Mouse (Mus musculus): ENCODE measurements around the gene Gpt2. TPM values are rescaled to one million over a fixed set of nuclear protein-coding genes. Genes with fewer than 3 reads are reported as not detected.

The Gpt2 gene
- total and polyA plus RNA-seq, 3 experiments: 0.49 TPM; not detected in 2

DNA sequence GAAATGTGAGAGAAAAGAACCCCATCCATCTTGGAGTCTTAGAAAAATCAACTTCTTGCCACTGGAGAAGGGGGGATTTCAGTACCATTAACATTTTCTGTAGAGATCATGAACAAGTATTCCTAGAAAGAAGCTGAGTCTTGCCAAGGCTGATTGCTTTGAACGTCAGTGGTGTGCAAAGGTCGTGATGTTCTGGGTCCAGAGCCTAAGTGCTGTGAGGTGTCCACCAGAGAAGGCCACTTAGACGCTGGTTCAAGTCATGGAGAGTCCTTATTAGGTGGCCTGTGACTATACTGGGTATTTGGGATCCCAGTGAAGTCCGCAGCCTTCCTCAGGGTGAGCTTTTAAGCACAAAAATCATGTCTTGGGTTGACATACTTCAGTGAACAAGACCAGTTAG, 26.3 kb upstream of the Gpt2 start:
- Histone ChIP-seq H3K4me3 (ENCODE audit: low read depth, low read length) (no peak overlapping the region), H3K27me3 (ENCODE audit: insufficient read depth, low read length) (peaks cover 29% of the 10 kb centered on the region), H3K4me1 (ENCODE audit: insufficient read depth, low read depth, low read length) (peaks cover 3% of the 10 kb centered on the region; the same call in 1 of the 2 replicates), H3K9me3 (replicated peaks) (no peaks in the 10 kb centered on the region), H3K36me3 (replicated peaks) (no peaks in the 10 kb centered on the region)
- TF ChIP-seq GATA2 (IDR thresholded peaks at IDR 0.05; ENCODE audit: borderline replicate concordance, low read depth, low read length) (no peak), TAL1 (conservative IDR thresholded peaks at IDR 0.05; ENCODE audit: low read depth, low read length) (no peak), CTCF (IDR thresholded peaks at IDR 0.05; ENCODE audit: low read depth, low read length) (no peak), POLR2AphosphoS5 (IDR thresholded peaks at IDR 0.05; ENCODE audit: insufficient replicate concordance, low read depth, low read length) (no peak), GATA1 (IDR thresholded peaks at IDR 0.05; ENCODE audit: borderline replicate concordance, low read length) (no peak)
- no peak for ATAC-seq (ENCODE audit: extremely low read depth, insufficient number of reproducible peaks, low FRiP score, poor library complexity, severe bottlenecking)
- no peak for DNase-seq (ENCODE audit: low spot score)

DNA sequence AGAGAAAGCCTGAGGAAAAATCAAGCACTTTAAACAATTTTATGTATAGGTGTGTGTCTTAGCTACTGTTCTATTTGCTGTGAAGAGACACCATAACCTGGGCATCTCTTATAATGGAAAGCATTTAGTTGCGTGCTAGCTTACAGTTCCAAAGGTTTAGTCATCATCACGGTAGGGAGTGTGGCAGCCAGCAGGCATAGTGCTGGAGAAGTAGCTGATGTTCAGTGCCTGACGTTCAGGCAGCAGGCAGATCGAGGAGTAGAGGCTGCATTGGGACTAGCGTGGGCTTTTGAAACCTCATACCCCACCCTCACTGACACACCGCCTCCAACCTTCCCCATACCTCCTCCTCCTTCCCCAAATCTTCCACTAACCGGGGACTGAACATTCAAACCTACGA, 21.6 kb upstream of the Gpt2 start:
- ATAC-seq (ENCODE audit: extremely low read depth, insufficient number of reproducible peaks, low FRiP score, poor library complexity, severe bottlenecking): no peak
- Histone ChIP-seq H3K4me1 (ENCODE audit: insufficient read depth, low read depth, low read length) (0 out of 2 replicates have a peak, but pooled peaks cover 3% of the 10 kb centered on the region), H3K36me3 (replicated peaks) (no peaks in the 10 kb centered on the region)

DNA sequence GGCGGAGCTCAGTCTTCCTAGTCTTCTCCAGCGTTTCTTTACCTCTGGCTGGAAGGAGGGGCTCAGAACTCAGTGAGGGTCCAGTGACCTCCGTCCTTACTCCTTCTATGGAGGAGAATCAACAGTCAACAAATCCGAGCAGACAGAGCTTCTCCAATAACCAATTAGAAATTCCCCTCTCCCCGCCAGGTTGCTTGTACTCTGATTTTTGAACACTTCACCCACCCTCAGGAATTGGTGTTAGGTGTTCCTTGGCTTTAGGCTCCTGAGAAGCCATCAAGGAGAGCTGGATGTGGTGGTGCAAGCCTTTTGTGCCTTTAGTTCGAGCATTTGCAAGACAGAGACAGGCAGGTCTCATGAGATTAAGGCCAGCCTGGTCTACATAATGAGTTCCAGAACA, 19.6 kb upstream of the Gpt2 start:
- H3K36me3 ChIP-seq (replicated peaks): no peaks in the 10 kb centered on the region
- ATAC-seq (ENCODE audit: extremely low read depth, insufficient number of reproducible peaks, low FRiP score, poor library complexity, severe bottlenecking) (no peak), DNase-seq (ENCODE audit: low spot score) (no peak)
- H3K27me3 ChIP-seq (ENCODE audit: insufficient read depth, low read length): peaks cover 23% of the 10 kb centered on the region
- TF ChIP-seq GATA1 (IDR thresholded peaks at IDR 0.05; ENCODE audit: borderline replicate concordance, low read length): no peak
- TF ChIP-seq TAL1 (conservative IDR thresholded peaks at IDR 0.05; ENCODE audit: low read depth, low read length): no peak
- no peak for TF ChIP-seq GATA2 (IDR thresholded peaks at IDR 0.05; ENCODE audit: borderline replicate concordance, low read depth, low read length)
- H3K4me3 ChIP-seq (ENCODE audit: low read depth, low read length): no peak overlapping the region
- no peaks in the 10 kb centered on the region for H3K9me3 ChIP-seq (replicated peaks)
- H3K4me1 ChIP-seq (ENCODE audit: insufficient read depth, low read depth, low read length): 0 out of 2 replicates have a peak, but pooled peaks cover 3% of the 10 kb centered on the region

More for the DNA sequence above, 21.6 kb upstream of the Gpt2 start:
- TF ChIP-seq GATA2 (IDR thresholded peaks at IDR 0.05; ENCODE audit: borderline replicate concordance, low read depth, low read length) (no peak), POLR2AphosphoS5 (IDR thresholded peaks at IDR 0.05; ENCODE audit: insufficient replicate concordance, low read depth, low read length) (no peak), TAL1 (conservative IDR thresholded peaks at IDR 0.05; ENCODE audit: low read depth, low read length) (no peak), CTCF (IDR thresholded peaks at IDR 0.05; ENCODE audit: low read depth, low read length) (no peak), GATA1 (IDR thresholded peaks at IDR 0.05; ENCODE audit: borderline replicate concordance, low read length) (no peak)
- Histone ChIP-seq H3K27me3 (ENCODE audit: insufficient read depth, low read length) (peaks cover 29% of the 10 kb centered on the region), H3K4me3 (ENCODE audit: low read depth, low read length) (no peak overlapping the region), H3K9me3 (replicated peaks) (no peaks in the 10 kb centered on the region)
- DNase-seq (ENCODE audit: low spot score): no peak

DNA sequence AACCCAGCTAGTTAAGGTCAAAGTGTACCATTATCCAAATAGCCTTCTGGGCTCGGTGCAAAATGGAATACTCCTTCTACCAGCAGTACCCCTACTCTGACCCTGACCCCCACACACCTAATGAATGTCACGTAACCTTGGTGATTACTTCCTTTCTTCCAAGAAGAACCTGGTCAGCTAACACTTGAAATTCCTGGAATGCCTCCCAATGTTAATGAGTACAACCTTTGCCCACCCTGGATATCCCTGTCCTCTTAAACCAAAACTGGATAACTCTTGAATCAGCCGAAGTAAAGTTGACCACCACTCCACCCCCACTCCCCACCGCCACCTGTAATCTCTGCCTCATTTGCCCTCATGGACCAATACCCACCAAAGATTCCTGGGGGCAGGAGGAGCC, 19.1 kb upstream of the Gpt2 start:
- no peaks in the 10 kb centered on the region for H3K9me3 ChIP-seq (replicated peaks)
- ATAC-seq (ENCODE audit: extremely low read depth, insufficient number of reproducible peaks, low FRiP score, poor library complexity, severe bottlenecking): no peak

DNA sequence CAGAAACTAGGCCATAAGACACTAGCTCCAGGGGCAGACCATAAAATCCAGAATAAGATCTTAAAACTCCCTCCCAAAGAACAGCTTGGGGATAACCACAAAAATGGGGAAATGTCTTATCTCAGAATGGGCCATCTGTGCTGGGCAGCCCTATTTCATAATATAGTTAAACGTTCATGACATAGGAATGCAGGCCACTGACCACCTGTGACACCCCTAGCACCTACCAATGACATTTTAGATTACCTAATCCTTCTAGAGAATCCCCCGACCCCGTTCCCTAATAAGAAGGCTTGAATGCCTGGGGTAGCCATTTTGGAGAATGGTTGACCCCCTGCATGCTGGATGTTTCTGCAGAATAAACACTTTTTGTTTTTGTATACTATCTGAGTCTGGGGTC, 17.5 kb upstream of the Gpt2 start:
- ATAC-seq (ENCODE audit: extremely low read depth, insufficient number of reproducible peaks, low FRiP score, poor library complexity, severe bottlenecking): no peak
- Histone ChIP-seq H3K4me3 (ENCODE audit: low read depth, low read length) (no peak overlapping the region), H3K36me3 (replicated peaks) (no peaks in the 10 kb centered on the region), H3K27me3 (ENCODE audit: insufficient read depth, low read length) (peaks cover 16% of the 10 kb centered on the region), H3K9me3 (replicated peaks) (no peaks in the 10 kb centered on the region), H3K4me1 (ENCODE audit: insufficient read depth, low read depth, low read length) (0 out of 2 replicates have a peak, but pooled peaks cover 3% of the 10 kb centered on the region)
- TF ChIP-seq CTCF (IDR thresholded peaks at IDR 0.05; ENCODE audit: low read depth, low read length): no peak
- no peak for TF ChIP-seq GATA1 (IDR thresholded peaks at IDR 0.05; ENCODE audit: borderline replicate concordance, low read length)
- no peak for TF ChIP-seq POLR2AphosphoS5 (IDR thresholded peaks at IDR 0.05; ENCODE audit: insufficient replicate concordance, low read depth, low read length)
- TF ChIP-seq TAL1 (conservative IDR thresholded peaks at IDR 0.05; ENCODE audit: low read depth, low read length): no peak
- TF ChIP-seq GATA2 (IDR thresholded peaks at IDR 0.05; ENCODE audit: borderline replicate concordance, low read depth, low read length): no peak
- no peak for DNase-seq (ENCODE audit: low spot score)

More for the DNA sequence above, 19.1 kb upstream of the Gpt2 start:
- DNase-seq (ENCODE audit: low spot score): no peak
- Histone ChIP-seq H3K4me3 (ENCODE audit: low read depth, low read length) (no peak overlapping the region), H3K36me3 (replicated peaks) (no peaks in the 10 kb centered on the region), H3K4me1 (ENCODE audit: insufficient read depth, low read depth, low read length) (0 out of 2 replicates have a peak, but pooled peaks cover 3% of the 10 kb centered on the region), H3K27me3 (ENCODE audit: insufficient read depth, low read length) (peaks cover 22% of the 10 kb centered on the region)
- no peak for TF ChIP-seq CTCF (IDR thresholded peaks at IDR 0.05; ENCODE audit: low read depth, low read length)
- TF ChIP-seq GATA1 (IDR thresholded peaks at IDR 0.05; ENCODE audit: borderline replicate concordance, low read length): no peak
- TF ChIP-seq TAL1 (conservative IDR thresholded peaks at IDR 0.05; ENCODE audit: low read depth, low read length): no peak
- no peak for TF ChIP-seq GATA2 (IDR thresholded peaks at IDR 0.05; ENCODE audit: borderline replicate concordance, low read depth, low read length)
- TF ChIP-seq POLR2AphosphoS5 (IDR thresholded peaks at IDR 0.05; ENCODE audit: insufficient replicate concordance, low read depth, low read length): no peak

DNA sequence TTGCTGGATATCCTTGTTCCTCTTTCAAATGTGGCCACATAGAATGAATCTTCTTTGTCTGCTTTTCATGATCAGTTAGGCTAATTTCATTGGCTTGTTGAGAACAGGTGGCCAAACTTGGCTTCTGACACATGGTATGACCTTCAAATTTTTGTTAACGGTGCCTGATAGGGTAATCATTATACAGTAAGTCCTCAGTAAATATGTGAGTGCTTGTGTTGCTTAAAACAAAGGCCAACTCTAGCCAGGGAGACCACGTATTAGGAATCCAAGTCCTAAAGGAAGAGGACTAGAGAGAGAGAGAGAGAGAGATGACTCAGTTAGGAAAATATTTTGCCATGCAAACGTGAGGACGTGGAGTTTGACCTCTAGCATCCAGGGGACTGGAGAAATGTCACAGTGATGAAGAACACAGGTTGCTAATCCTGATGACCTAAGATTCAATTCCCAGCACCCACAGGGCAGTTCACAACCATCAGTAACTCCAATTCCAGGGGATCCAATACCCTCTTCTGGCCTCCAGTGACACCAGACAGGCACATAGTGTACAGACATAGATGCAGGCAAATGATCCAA, 15.3 kb upstream of the Gpt2 start:
- DNase-seq (ENCODE audit: low spot score) (no peak), ATAC-seq (ENCODE audit: extremely low read depth, insufficient number of reproducible peaks, low FRiP score, poor library complexity, severe bottlenecking) (no peak)
- H3K9me3 ChIP-seq (replicated peaks): no peaks in the 10 kb centered on the region
- peaks cover 6% of the 10 kb centered on the region; the same call in 1 of the 2 replicates for H3K4me1 ChIP-seq (ENCODE audit: insufficient read depth, low read depth, low read length)
- no peaks in the 10 kb centered on the region for H3K36me3 ChIP-seq (replicated peaks)
- peaks cover 18% of the 10 kb centered on the region for H3K27me3 ChIP-seq (ENCODE audit: insufficient read depth, low read length)
- H3K4me3 ChIP-seq (ENCODE audit: low read depth, low read length): no peak overlapping the region
- no peak for TF ChIP-seq TAL1 (conservative IDR thresholded peaks at IDR 0.05; ENCODE audit: low read depth, low read length)
- no peak for TF ChIP-seq GATA1 (IDR thresholded peaks at IDR 0.05; ENCODE audit: borderline replicate concordance, low read length)
- TF ChIP-seq GATA2 (IDR thresholded peaks at IDR 0.05; ENCODE audit: borderline replicate concordance, low read depth, low read length): no peak
- no peak for TF ChIP-seq POLR2AphosphoS5 (IDR thresholded peaks at IDR 0.05; ENCODE audit: insufficient replicate concordance, low read depth, low read length)
- TF ChIP-seq CTCF (IDR thresholded peaks at IDR 0.05; ENCODE audit: low read depth, low read length): no peak
